Mouse (Mus musculus): ENCODE results near the gene Vcam1. TPM values are rescaled to one million over a fixed set of nuclear protein-coding genes. Genes with fewer than 3 reads are reported as not detected.

The Vcam1 gene
- polyA plus RNA-seq, 1 experiment = not detected

- no peak for TF ChIP-seq GATA1 (IDR thresholded peaks at IDR 0.05; ENCODE audit: low read length)
Measured at GRCm38 (mm10) chr3:116078490-116078889, 51.0 kb downstream of the Vcam1 start.

GRCm38 (mm10) chr3:116076739-116077138 lies 52.7 kb downstream of the Vcam1 start:
- TF ChIP-seq GATA1 (IDR thresholded peaks at IDR 0.05; ENCODE audit: low read length) = no peak

GRCm38 (mm10) chr3:116072584-116072983 lies 56.9 kb downstream of the Vcam1 start:
- no peak for TF ChIP-seq GATA1 (IDR thresholded peaks at IDR 0.05; ENCODE audit: low read length)

GRCm38 (mm10) chr3:116062141-116062540 lies 67.3 kb downstream of the Vcam1 start:
- no peak for TF ChIP-seq GATA1 (IDR thresholded peaks at IDR 0.05; ENCODE audit: low read length)

- TF ChIP-seq GATA1 (IDR thresholded peaks at IDR 0.05; ENCODE audit: low read length) = no peak
Measured at GRCm38 (mm10) chr3:116060320-116060719, 69.2 kb downstream of the Vcam1 start.

Other genes starting within 250 kb of the Vcam1 start
- gene Dph5, start 241.9 kb downstream of the Vcam1 start, polyA plus RNA-seq (2012) = 1.2 TPM in 2 replicates
- gene Slc30a7, start 122.3 kb downstream of the Vcam1 start, polyA plus RNA-seq (2012) = 1.4 and 2.0 TPM in 2 replicates
- gene Extl2, start 122.2 kb downstream of the Vcam1 start, polyA plus RNA-seq (2012) = 2.9 and 11.2 TPM in 2 replicates
- gene Gpr88, start 123.8 kb upstream of the Vcam1 start, polyA plus RNA-seq (2012) = not detected in 2 replicates